Mouse (Mus musculus) CD4-positive, CD25-positive, alpha-beta regulatory T cell, adult 4 months (primary cell): ENCODE measurements around the gene Sh3d19. TPM values are rescaled to one million over a fixed set of nuclear protein-coding genes. Genes with fewer than 3 reads are reported as not detected.

Source experiments
- ATAC-seq: one replicate; pipeline ENCODE4 v1.8.0; 2017
- polyA plus RNA-seq, 2 experiments: library from polyadenylated mRNA; unstranded; fragments of 100-300 nt; shearing (Covaris generic); gene quantifications; one replicate each; pipeline ENCODE4 v1.2.1; 2017

Gene Sh3d19
- polyA plus RNA-seq, result 1 to 10 TPM; 1.0 to 2.0 TPM

- no peak for ATAC-seq
These were observed at the start of gene Sh3d19 for GRCm38 (mm10) chr3:85970742-85971598. Gene Sh3d19, plus strand, starts transcription at chr3:85971109.

DNA sequence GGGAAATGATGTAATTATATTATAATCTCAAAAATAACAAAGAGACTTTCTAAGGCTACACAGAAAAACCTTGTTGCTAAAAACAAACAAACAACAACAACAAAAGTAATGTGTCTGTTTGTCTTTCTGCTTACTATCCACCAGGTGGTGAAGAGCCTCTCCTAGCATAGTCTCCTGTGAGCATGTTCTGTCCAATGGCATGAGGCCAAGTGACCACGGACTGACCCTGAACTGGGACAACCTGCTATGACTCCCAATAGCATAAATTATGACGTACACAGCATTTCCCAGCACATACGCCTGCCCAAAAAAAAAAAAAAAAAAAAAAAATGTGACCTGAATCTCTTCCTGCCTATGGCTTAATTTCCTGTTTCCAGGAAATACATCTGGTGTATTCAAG, 48.6 kb upstream of the Sh3d19 start:
- ATAC-seq, result no peak

DNA sequence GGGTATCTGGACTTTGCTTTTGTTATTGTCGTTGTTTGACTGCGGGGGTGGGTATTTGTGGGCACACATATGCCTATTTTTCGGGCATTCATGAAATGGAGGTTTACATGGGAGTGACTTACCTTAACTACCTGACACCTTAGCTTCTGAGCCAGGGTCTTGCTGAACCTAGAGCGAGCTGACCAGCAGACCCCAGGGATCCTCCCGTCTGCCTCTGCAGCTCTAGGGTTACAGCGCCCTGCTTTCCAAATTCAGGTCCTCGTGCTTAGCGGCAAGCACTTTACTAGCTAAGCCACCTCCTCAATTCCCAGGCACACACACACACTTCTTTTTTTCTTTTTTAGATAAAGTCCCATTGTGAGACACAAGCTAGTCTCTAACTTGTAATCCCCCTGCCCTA, 47.6 kb upstream of the Sh3d19 start:
- ATAC-seq, result no peak

- ATAC-seq, result peak; percentile 47
These were observed 46.7 kb upstream of the Sh3d19 start for GRCm38 (mm10) chr3:85923954-85924945.

GRCm38 (mm10) chr3:85927296-85927695, 43.6 kb upstream of the Sh3d19 start:
- no peak for ATAC-seq

GRCm38 (mm10) chr3:85928140-85928611, 42.7 kb upstream of the Sh3d19 start:
- no peak for ATAC-seq

DNA sequence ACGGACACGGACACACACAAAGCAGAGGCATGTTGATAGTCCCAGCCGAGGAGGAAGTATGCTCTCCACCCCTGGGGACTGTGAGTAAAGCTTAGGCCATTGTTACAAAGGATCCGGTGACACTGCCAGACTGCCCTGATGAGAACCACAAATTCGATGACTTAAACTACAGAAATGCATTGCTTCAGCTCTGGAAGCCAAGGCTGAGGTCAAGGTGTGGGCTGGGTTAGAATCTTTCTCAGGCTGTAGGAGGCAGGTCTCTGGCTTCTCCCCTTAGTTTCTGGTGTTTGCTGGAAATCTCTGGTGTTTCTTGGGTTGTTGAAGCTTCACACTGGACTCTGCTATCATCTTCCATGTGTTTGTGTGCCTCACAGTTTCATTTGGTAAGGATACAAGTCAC, 41.2 kb upstream of the Sh3d19 start:
- ATAC-seq, result no peak

DNA sequence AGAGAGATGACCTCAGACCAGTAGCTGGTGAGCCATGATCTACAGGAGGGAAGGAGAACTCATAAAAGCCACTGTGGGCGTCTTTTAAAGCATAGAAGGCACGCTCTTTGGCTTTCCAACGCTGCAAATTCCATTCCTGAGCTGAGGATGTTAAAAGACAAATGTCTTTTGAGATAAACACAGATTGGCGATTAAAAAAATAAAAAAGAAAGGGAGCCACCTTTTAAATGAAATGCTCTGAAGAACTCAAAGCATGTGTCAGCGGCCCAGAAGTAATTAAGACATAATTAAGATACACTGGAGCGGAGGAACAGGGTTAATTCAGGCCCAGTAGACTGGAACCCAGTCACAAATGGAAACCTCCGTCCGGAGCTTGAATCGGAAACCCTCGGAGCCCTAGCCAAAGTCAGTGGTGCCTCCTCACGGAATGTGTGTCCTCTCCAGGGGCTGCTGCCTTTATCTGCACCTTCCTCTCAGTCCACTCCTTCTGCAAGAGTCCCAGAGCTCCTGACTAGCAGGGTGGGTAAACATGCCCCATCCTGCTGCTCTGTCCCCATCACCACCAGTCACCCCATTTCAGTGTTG, 40.1 kb upstream of the Sh3d19 start:
- no peak for ATAC-seq

GRCm38 (mm10) chr3:85931859-85932258, 39.0 kb upstream of the Sh3d19 start:
- ATAC-seq, result no peak

GRCm38 (mm10) chr3:85933586-85933985, 37.3 kb upstream of the Sh3d19 start:
- no peak for ATAC-seq

GRCm38 (mm10) chr3:85950914-85951313, 20.0 kb upstream of the Sh3d19 start:
- no peak for ATAC-seq

DNA sequence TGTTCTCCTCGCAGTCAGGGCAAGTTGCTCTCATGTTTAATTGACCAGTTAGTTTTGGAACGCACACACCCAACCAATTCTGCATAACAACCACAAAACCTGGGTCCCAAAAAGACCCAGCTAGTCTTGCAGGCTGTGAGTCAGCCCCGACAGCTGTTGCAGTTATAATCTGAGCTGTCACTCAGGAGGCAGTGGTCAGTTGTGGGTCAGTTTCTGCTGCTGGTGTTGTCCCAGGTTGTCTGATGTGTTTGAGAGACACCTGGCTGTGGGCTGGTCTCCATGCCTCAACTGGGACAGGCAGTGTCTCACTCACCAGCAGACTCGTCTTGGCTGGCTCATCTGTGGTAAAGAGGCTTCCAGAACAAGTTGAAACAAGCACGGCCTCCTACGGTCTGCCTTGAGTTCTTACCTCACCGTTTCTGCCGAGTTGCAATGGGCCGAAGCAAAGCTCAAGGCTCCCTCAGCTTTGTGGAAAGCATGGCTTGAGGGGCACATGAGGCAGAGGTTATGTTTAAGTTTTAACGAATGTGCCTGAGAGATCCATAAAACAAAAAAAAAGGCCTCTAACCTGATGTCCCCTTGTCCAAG, 18.1 kb upstream of the Sh3d19 start:
- ATAC-seq, result no peak

DNA sequence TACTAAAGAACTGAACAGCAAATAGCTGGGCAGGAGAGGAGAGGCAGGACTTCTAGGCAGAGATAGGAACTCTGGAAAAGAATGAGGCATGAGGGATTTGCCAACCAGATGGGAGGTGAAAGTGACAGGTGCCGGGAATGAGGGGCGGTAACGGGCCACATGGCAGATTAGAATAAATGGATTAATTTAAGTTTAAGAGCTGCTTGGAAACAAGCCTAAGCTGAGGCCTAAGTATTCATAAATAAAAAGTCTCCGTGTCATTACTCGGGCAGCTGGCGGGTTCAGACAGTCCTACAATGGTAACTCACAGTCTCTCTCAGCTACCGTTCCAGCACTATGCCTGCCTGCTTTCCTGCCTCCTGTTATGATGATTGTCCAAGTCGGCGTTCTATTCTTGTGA, 15.6 kb upstream of the Sh3d19 start:
- ATAC-seq, result no peak

GRCm38 (mm10) chr3:85955704-85956103, 15.2 kb upstream of the Sh3d19 start:
- ATAC-seq, result no peak

- no peak for ATAC-seq
These were observed 11.2 kb upstream of the Sh3d19 start for GRCm38 (mm10) chr3:85959669-85960068.

DNA sequence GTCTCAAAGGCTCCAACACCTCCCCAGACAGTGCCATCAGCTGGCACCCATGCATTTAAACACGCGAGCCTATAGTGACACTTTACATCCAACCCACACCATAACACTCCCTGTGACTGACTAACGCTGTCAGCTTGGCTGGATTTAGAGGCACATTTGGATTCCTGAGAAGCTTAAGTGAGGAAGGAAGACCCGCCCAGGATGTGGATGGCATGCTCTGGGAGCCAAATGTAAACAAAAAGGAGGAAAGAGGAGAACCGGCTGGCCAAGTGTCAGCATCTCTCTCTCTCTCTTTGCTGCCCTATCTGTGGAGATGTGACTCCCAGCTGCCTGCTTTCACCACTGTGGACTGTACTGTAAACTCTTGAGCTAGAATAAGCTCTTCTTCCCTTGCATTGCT, 9.8 kb upstream of the Sh3d19 start:
- no peak for ATAC-seq

GRCm38 (mm10) chr3:85965479-85965878, 5.4 kb upstream of the Sh3d19 start:
- ATAC-seq, result no peak

- ATAC-seq, result no peak
These were observed 1.9 kb upstream of the Sh3d19 start for GRCm38 (mm10) chr3:85969040-85969439.

- ATAC-seq, result no peak
These were observed 678 bp downstream of the Sh3d19 start for GRCm38 (mm10) chr3:85971599-85971975.

DNA sequence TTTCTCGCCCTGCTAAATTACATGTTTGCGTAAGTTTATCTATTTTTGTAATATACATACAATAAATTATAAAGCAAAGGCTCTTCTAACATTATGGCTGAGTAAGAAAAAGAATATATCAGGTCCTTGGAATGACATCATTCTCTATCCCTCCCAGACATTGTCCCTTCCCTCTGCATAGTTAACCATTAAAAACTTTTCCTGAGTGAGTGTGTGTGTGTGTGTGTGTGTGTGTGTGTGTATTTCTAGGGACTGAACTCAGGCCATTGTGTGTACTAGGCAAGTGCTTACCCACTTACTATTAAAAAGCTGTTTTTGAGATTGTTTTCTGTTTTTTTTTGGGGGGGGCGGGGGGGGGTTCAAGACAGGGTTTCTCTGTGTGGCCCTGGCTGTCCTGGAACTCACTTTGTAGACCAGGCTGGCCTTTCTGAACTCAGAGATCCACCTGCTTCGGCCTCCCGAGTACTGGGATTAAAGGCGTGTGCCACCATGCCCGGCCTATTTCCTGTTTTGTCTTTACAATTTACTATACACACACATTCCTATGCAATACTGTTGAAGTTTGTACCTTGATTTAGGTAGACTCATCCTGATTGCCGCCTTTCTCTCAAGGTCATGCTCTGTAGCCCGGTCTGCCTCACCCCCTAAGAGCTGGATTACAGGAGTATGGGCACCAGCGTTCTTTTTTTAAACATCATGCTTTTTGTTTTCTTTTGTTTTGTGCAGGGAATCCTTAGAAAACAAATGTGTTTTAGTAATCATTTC, 2.6 kb downstream of the Sh3d19 start:
- no peak for ATAC-seq

DNA sequence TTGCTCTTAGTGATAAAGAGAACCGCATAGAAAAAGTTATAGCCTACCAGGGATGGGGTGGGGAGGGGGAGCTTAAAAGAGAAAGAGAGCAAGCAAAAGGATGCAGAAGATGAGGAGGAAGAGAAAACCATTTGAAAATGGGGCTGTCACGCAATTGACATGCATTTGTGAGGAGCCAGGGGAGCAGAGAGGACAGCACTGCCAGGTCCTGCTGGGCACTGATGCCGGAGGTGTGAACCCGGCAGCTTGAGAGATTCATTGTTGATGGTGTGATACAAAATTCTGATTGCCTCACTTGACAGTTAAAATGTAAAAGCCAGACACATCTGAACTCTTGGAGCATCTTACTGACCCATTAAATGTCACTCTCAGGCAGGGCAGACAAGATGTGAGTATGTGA, 3.5 kb downstream of the Sh3d19 start:
- no peak for ATAC-seq

DNA sequence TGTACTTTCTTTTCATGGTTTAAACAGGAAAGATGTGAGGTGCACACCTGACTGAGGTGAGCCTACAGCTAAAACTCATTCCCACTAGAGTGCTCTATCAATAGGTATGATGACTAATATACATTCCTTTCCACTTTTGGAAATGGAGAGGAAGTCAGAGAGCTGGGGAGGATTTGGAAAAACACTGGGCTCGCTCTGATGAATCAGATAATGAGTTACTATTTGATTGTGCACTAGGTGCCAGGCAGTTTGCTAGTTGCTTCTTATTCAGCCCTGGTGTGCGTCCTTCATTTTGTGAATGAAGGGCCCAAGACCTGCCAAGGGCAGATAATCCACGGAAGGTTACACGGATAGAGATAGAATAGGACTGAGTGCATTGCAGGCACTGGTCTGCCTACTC, 9.1 kb downstream of the Sh3d19 start:
- no peak for ATAC-seq
